Mouse (Mus musculus): ENCODE results near the gene 4930415O20Rik.

DNA sequence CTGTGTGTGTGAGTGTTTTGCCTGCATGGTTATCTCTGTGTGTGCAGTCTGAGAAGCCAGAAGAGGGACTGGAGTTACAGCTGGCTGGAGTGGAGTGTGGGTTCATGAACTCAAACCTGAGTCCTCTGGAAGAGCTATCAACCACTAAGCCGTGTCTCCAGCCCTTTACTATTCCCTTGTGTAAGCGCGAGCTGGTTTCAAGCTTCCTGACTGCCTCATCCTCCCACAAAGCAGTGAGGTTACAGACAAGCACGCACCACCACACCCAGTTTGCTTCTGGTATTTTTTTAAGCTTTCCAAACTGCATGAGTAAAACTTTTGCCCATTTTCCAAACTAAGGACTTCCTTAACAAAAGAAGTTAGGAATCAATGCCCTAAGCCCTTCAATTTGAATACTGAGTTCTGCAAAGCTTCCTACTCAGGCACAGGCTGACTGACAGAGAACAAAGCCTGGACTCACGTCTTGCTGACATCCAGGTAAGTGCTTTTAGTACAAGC lies 42.7 kb upstream of the 4930415O20Rik start:
- TF ChIP-seq POLR2A (IDR thresholded peaks at IDR 0.05; ENCODE audit: control insufficient read depth, low read depth, low read length): no peak
- TF ChIP-seq CTCF (IDR thresholded peaks at IDR 0.05; ENCODE audit: control insufficient read depth, insufficient read depth, insufficient replicate concordance, low read depth, low read length): no peak
